Mouse (Mus musculus) CH12.LX (cell line): ENCODE data around the gene Gm37240. TPM values are rescaled to one million over a fixed set of nuclear protein-coding genes. Genes with fewer than 3 reads are reported as not detected.

ENCODE experiments used
- DNase-seq: peaks from one replicate; pipeline ENCODE4 v3.0.0-alpha.2; 2013; ENCODE audit errors: extremely low read depth
- H3K27ac ChIP-seq: 2 replicates; pipeline ENCODE4 v1.5.1; 2012; ENCODE audit warnings: low read depth, mild to moderate bottlenecking, control low read depth, moderate library complexity; ENCODE audit not compliant: insufficient read depth
- H3K27me3 ChIP-seq: replicated peaks from 2 replicates; pipeline ENCODE3; 2012; ENCODE audit warnings: inconsistent platforms
- H3K36me3 ChIP-seq, 2 experiments: replicated peaks in 1 of 2; 2 replicates each; pipeline versions ENCODE3 to v1.6.1; 2012; ENCODE audit warnings: inconsistent platforms in 1 of 2, low read length in 1 of 2, mild to moderate bottlenecking in 1 of 2, mixed read lengths in 1 of 2, moderate library complexity in 1 of 2; ENCODE audit not compliant: control insufficient read depth in 1 of 2, insufficient read depth in 1 of 2
- H3K4me1 ChIP-seq, 2 experiments: 2 replicates each; pipeline ENCODE4 v1.6.1; 2012; ENCODE audit warnings: inconsistent platforms in 1 of 2, moderate library complexity in 1 of 2; ENCODE audit not compliant: insufficient read depth in 2 of 2, control insufficient read depth in 1 of 2
- H3K4me2 ChIP-seq: 2 replicates; pipeline ENCODE4 v1.6.1; 2012; ENCODE audit warnings: low read depth, mild to moderate bottlenecking, control low read depth; ENCODE audit not compliant: poor library complexity, insufficient read depth, severe bottlenecking
- H3K4me3 ChIP-seq, 3 experiments: fragments of 150-350 bp in 1 of 3; sonication (generic) in 1 of 3; replicated peaks in 1 of 3; 2 replicates each; pipeline versions ENCODE3 to v1.5.1; 2011 to 2012; ENCODE audit warnings: low read depth in 2 of 3, low read length in 2 of 3, mild to moderate bottlenecking in 2 of 3, moderate library complexity in 2 of 3, control low read depth in 1 of 3, improper control_type of control experiment in 1 of 3, inconsistent platforms in 1 of 3, mixed read lengths in 1 of 3; ENCODE audit not compliant: poor library complexity in 1 of 3
- H3K79me2 ChIP-seq: replicated peaks from 2 replicates; pipeline ENCODE4 v1.6.1; 2012; ENCODE audit warnings: mild to moderate bottlenecking, moderate library complexity; ENCODE audit not compliant: control insufficient read depth, poor library complexity, insufficient read depth, severe bottlenecking; ENCODE audit errors: extremely low read depth
- H3K9ac ChIP-seq: 2 replicates; pipeline ENCODE4 v1.6.1; 2012; ENCODE audit warnings: low read depth, mild to moderate bottlenecking, control low read depth, moderate library complexity; ENCODE audit not compliant: insufficient read depth
- H3K9me3 ChIP-seq: replicated peaks from 2 replicates; pipeline ENCODE3; 2012; ENCODE audit warnings: low read length, inconsistent platforms, mixed read lengths
- BHLHE40 ChIP-seq: IDR thresholded peaks from 2 replicates; pipeline ENCODE4 v1.6.1; 2011; ENCODE audit warnings: mild to moderate bottlenecking, low read depth, low read length, improper control_type of control experiment
- CHD1 ChIP-seq: IDR thresholded peaks from 2 replicates; pipeline ENCODE4 v1.6.1; 2012; ENCODE audit warnings: low read depth, low read length, improper control_type of control experiment, inconsistent platforms
- CHD2 ChIP-seq: IDR thresholded peaks from 2 replicates; pipeline ENCODE4 v1.6.1; 2011; ENCODE audit warnings: low read length, improper control_type of control experiment
- ETS1 ChIP-seq: conservative IDR thresholded peaks from 2 replicates; pipeline ENCODE4 v1.6.1; 2012; ENCODE audit warnings: low read depth, mild to moderate bottlenecking, inconsistent platforms, low read length, improper control_type of control experiment, moderate library complexity
- GABPA ChIP-seq: IDR thresholded peaks from 2 replicates; pipeline ENCODE4 v1.6.1; 2012; ENCODE audit warnings: low read depth, low read length, improper control_type of control experiment, inconsistent platforms; ENCODE audit not compliant: insufficient replicate concordance
- IRF4 ChIP-seq: IDR thresholded peaks from 2 replicates; pipeline ENCODE4 v1.6.1; 2014; ENCODE audit warnings: low read depth, mild to moderate bottlenecking, inconsistent platforms, low read length, improper control_type of control experiment
- JUN ChIP-seq: IDR thresholded peaks from 2 replicates; pipeline ENCODE4 v1.6.1; 2011; ENCODE audit warnings: low read depth, mild to moderate bottlenecking, low read length, improper control_type of control experiment, moderate library complexity; ENCODE audit not compliant: insufficient read depth
- KAT2A ChIP-seq: IDR thresholded peaks from 2 replicates; pipeline ENCODE4 v1.6.1; 2012; ENCODE audit warnings: low read length, improper control_type of control experiment, inconsistent platforms; ENCODE audit not compliant: insufficient replicate concordance
- MAX ChIP-seq: IDR thresholded peaks from 2 replicates; pipeline ENCODE4 v1.6.1; 2011; ENCODE audit warnings: low read length, improper control_type of control experiment
- MXI1 ChIP-seq: IDR thresholded peaks from 2 replicates; pipeline ENCODE4 v1.6.1; 2011; ENCODE audit warnings: mild to moderate bottlenecking, low read depth, low read length, improper control_type of control experiment
- NELFE ChIP-seq: IDR thresholded peaks from 2 replicates; pipeline ENCODE4 v1.6.1; 2011; ENCODE audit warnings: low read depth, low read length, improper control_type of control experiment
- NRF1 ChIP-seq: IDR thresholded peaks from 2 replicates; pipeline ENCODE4 v1.6.1; 2014; ENCODE audit warnings: low read depth, mild to moderate bottlenecking, inconsistent platforms, low read length, improper control_type of control experiment, moderate library complexity
- POLR2A ChIP-seq: IDR thresholded peaks from 2 replicates; pipeline ENCODE4 v1.6.1; 2011; ENCODE audit warnings: low read depth, mild to moderate bottlenecking, improper control_type of control experiment, low read length
- RCOR1 ChIP-seq: conservative IDR thresholded peaks from 2 replicates; pipeline ENCODE4 v1.6.1; 2012; ENCODE audit warnings: low read depth, mild to moderate bottlenecking, inconsistent platforms, low read length, improper control_type of control experiment
- SIN3A ChIP-seq: IDR thresholded peaks from 2 replicates; pipeline ENCODE4 v1.6.1; 2012; ENCODE audit warnings: low read length, improper control_type of control experiment, inconsistent platforms
- SMC3 ChIP-seq: IDR thresholded peaks from 2 replicates; pipeline ENCODE4 v1.6.1; 2011; ENCODE audit warnings: low read depth, low read length, improper control_type of control experiment
- TCF12 ChIP-seq: IDR thresholded peaks from 2 replicates; pipeline ENCODE4 v1.6.1; 2014; ENCODE audit warnings: low read depth, mild to moderate bottlenecking, inconsistent platforms, low read length, improper control_type of control experiment
- USF1 ChIP-seq: IDR thresholded peaks from 2 replicates; pipeline ENCODE4 v1.6.1; 2014; ENCODE audit warnings: low read depth, mild to moderate bottlenecking, inconsistent platforms, low read length, improper control_type of control experiment
- ZC3H11A ChIP-seq: IDR thresholded peaks from 2 replicates; pipeline ENCODE4 v1.6.1; 2012; ENCODE audit warnings: low read depth, mild to moderate bottlenecking, inconsistent platforms, low read length, improper control_type of control experiment
- dilution Hi-C: fragments of 300-500 bp; cut with MboI; formaldehyde crosslinking; loops from 2 replicates; pipeline ENCODE4 v1.14.3; 2020; ENCODE audit warnings: low sequenced_read_pairs; ENCODE audit not compliant: extremely low pct_unique_long_range_greater_than_20kb, extremely low pct_ligation_motif_present
- in situ Hi-C: fragments of 300-500 bp; cut with MboI; formaldehyde crosslinking; loops from 3 replicates; pipeline ENCODE4 v1.14.3; 2019; ENCODE audit warnings: low sequenced_read_pairs, low pct_ligation_motif_present, low pct_unique_long_range_greater_than_20kb, mixed read lengths
- polyA plus RNA-seq: library from polyadenylated mRNA; unstranded; fragments of >175 nt; gene quantifications from 2 replicates; pipeline ENCODE4 v1.2.1, GENCODE M21; 2012; ENCODE audit warnings: low read depth; ENCODE audit not compliant: insufficient read length
- total RNA-seq, 2 experiments: library from RNA; depleted of rRNA; stranded (reverse); fragments of 300-350 nt in 1 of 2; fragments of >200 nt in 1 of 2; gene quantifications; 2 replicates each; pipeline ENCODE4 v1.2.3; 2012 to 2014

Gm37240 gene
- total and polyA plus RNA-seq, 3 experiments, result 0.08 to 0.19 (median 0.14) TPM

- Histone ChIP-seq H3K9ac (no peak overlapping the region), H3K27ac (no peak overlapping the region), H3K4me1 (no peaks in the 10 kb centered on the region), H3K9me3 (no peaks in the 10 kb centered on the region), H3K36me3 (no peaks in the 10 kb centered on the region), H3K4me2 (no peak overlapping the region), H3K4me3 (no peak overlapping the region), H3K27me3 (peaks cover 1% of the 10 kb centered on the region), H3K79me2 (no peaks in the 10 kb centered on the region)
- DNase-seq, result no peak
- dilution Hi-C loops, result no loop called here
- TF ChIP-seq NELFE, result no peak
- in situ Hi-C loops, result no loop called here
These were observed 742.9 kb downstream of the Gm37240 start for GRCm38 (mm10) chr3:85144425-85144824.

GRCm38 (mm10) chr3:85140488-85140887 lies 746.8 kb downstream of the Gm37240 start:
- H3K27me3 ChIP-seq, result peaks cover 1% of the 10 kb centered on the region
- no peaks in the 10 kb centered on the region for H3K9me3 ChIP-seq
- no peaks in the 10 kb centered on the region for H3K4me1 ChIP-seq
- no peaks in the 10 kb centered on the region for H3K79me2 ChIP-seq
- dilution Hi-C loops, result no loop called here
- TF ChIP-seq CHD2 (no peak), ZC3H11A (no peak), CHD1 (no peak), IRF4 (no peak), MAX (no peak), JUN (no peak), GABPA (no peak), RCOR1 (no peak), SMC3 (no peak), SIN3A (no peak), KAT2A (no peak), NELFE (no peak), NRF1 (no peak), ETS1 (no peak), MXI1 (no peak), TCF12 (no peak), POLR2A (no peak), USF1 (no peak), BHLHE40 (no peak)
- no peak overlapping the region for H3K4me2 ChIP-seq
- no peaks in the 10 kb centered on the region for H3K36me3 ChIP-seq
- DNase-seq, result no peak
- no peak overlapping the region for H3K9ac ChIP-seq
- H3K4me3 ChIP-seq, result no peak overlapping the region
- no peak overlapping the region for H3K27ac ChIP-seq
- in situ Hi-C loops, result no loop called here
